Comparison of ENCODE assay signal across 18 mouse cellular contexts in the genomic region with DNA sequence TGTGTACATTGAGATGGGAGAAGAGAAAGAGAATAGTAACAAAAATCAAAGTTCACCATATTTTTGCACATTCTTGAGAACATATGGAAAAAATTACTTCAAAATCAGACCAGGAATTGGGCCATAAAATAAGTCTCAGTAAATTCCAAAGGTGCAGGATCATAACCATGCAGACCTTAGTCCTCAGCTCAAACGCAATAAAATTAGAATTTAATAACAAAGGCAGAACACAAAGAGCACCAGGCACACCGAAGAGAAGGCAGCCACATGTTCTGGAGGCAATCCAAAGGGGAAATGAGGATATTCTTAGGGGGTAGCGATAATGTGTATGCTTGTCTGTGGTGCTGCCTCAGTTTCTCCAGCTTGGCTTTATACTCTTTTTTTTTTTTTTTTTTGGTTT.
"Had no signal": no experiment of that assay in that cellular context is flagged by ENCODE, and none has a peak within 500 bp of the region (broad histone marks: within the 10 kb centered on the region; RNA-seq: fewer than 3 reads in every experiment).

No protein-coding gene starts in this region.

- H3K9me3 ChIP-seq: intestine, embryonic 15.5 days; midbrain, embryonic 12.5 days had no signal

- H3K9ac ChIP-seq: intestine, embryonic 15.5 days; liver, embryonic 14.5 days; liver, postnatal 0 days; lung, embryonic 14.5 days; midbrain, embryonic 12.5 days; neural tube, embryonic 13.5 days had no signal

- ATAC-seq: intestine, embryonic 15.5 days; liver, postnatal 0 days; lung, postnatal 0 days had no signal

- H3K27me3 ChIP-seq: intestine, embryonic 15.5 days; midbrain, embryonic 12.5 days; neural tube, embryonic 13.5 days had no signal

- H3K4me2 ChIP-seq: intestine, embryonic 15.5 days; liver, embryonic 11.5 days; lung, embryonic 14.5 days; midbrain, embryonic 12.5 days; neural tube, embryonic 13.5 days had no signal

- H3K4me1 ChIP-seq: intestine, embryonic 15.5 days; midbrain, embryonic 12.5 days; neural tube, embryonic 13.5 days had no signal

- H3K27ac ChIP-seq: intestine, embryonic 15.5 days; liver, embryonic 14.5 days; macrophage; midbrain, embryonic 12.5 days; neural tube, embryonic 13.5 days had no signal

- H3K36me3 ChIP-seq: intestine, embryonic 15.5 days; midbrain, embryonic 12.5 days; neural tube, embryonic 13.5 days had no signal

- H3K4me3 ChIP-seq: intestine, embryonic 15.5 days; midbrain, embryonic 12.5 days; myocyte; neural tube, embryonic 13.5 days had no signal

- DNase-seq: kidney, adult 11 months; kidney, adult 9 months; kidney, postnatal 14 days; kidney, postnatal 4 days; left cerebral cortex, postnatal 4 days; liver, postnatal 0 days; lung, embryonic 14.5 days; retina, postnatal 1 day; thymus, adult 2 months; thymus, postnatal 14 days had no signal
